Mouse (Mus musculus): ENCODE results near the gene Adam30.

GRCm38 (mm10) chr3:98203282-98203681, 42.9 kb downstream of the Adam30 start:
- TF ChIP-seq GATA1 (IDR thresholded peaks at IDR 0.05; ENCODE audit: borderline replicate concordance, low read length) (no peak), FLI1 (IDR thresholded peaks at IDR 0.05; ENCODE audit: low read length) (no peak)

Measured in megakaryocyte, embryonic 14.5 days (primary cell).